Mouse (Mus musculus) stomach, embryonic 15.5 days (tissue): Measurements from ENCODE around the gene Ecel1. TPM values are rescaled to one million over a fixed set of nuclear protein-coding genes. Genes with fewer than 3 reads are reported as not detected.
A peak's percentile ranks its signal among the peaks of the same experiment; 100 is the strongest.

Experiments
- ATAC-seq: fragments of 200-750 bp; cut with Nextera tagmentation; 2 replicates; pipeline ENCODE4 v1.8.0; 2017; ENCODE audit warnings: low read depth, moderate number of reproducible peaks, moderate TSS enrichment; ENCODE audit not compliant: insufficient read depth, low FRiP score
- H3K27ac ChIP-seq: fragments of 300-500 bp; sonication (generic); 2 replicates; pipeline ENCODE4 v1.5.1; 2015; ENCODE audit warnings: mild to moderate bottlenecking, inconsistent platforms
- H3K27me3 ChIP-seq: fragments of 300-500 bp; sonication (generic); replicated peaks from 2 replicates; pipeline ENCODE4 v1.6.1; 2015; ENCODE audit warnings: inconsistent platforms
- H3K36me3 ChIP-seq: fragments of 300-500 bp; sonication (generic); 2 replicates; pipeline ENCODE4 v1.6.1; 2015; ENCODE audit warnings: inconsistent platforms
- H3K4me1 ChIP-seq: fragments of 300-500 bp; sonication (generic); 2 replicates; pipeline ENCODE4 v1.6.1; 2015; ENCODE audit warnings: inconsistent platforms
- H3K4me2 ChIP-seq: fragments of 300-500 bp; sonication (generic); 2 replicates; pipeline ENCODE4 v1.6.1; 2015; ENCODE audit warnings: mild to moderate bottlenecking, inconsistent platforms
- H3K4me3 ChIP-seq: fragments of 300-500 bp; sonication (generic); replicated peaks from 2 replicates; pipeline ENCODE4 v1.5.1; 2015; ENCODE audit warnings: inconsistent platforms
- H3K9ac ChIP-seq: fragments of 300-500 bp; sonication (generic); 2 replicates; pipeline ENCODE4 v1.6.1; 2015; ENCODE audit warnings: inconsistent platforms
- H3K9me3 ChIP-seq: fragments of 300-500 bp; sonication (generic); 2 replicates; pipeline ENCODE4 v1.6.1; 2016; ENCODE audit warnings: inconsistent platforms
- WGBS: fragments of 180-500 bp; shearing (Covaris S2); methylation state at CpG from one replicate; pipeline ENCODE4 v1.1.7; 2015; 5-methylcytosine and 5-hydroxymethylcytosine counted together
- polyA plus RNA-seq: library from polyadenylated mRNA; unstranded; fragments of >200 nt; fragmentation: Nextera tagmentation; extraction: Ambion mirVana; gene quantifications from 2 replicates; pipeline ENCODE4 v1.2.1, GENCODE M21; 2015

The Ecel1 gene
- polyA plus RNA-seq = 6.3 and 8.7 TPM in 2 replicates

GRCm38 (mm10) chr1:87156199-87156587, at the start of gene Ecel1:
TSS of gene Ecel1 (minus strand) at chr1:87156521.
- ATAC-seq = no peak
- H3K9me3 ChIP-seq = no peaks in the 10 kb centered on the region
- H3K4me1 ChIP-seq = peaks cover 27% of the 10 kb centered on the region
- H3K27ac ChIP-seq = no peak within 1 kb of the TSS
- H3K4me3 ChIP-seq = peak within 1 kb of the TSS; percentile 35
- 6% methylated on average over 11 of the region's 12 CpGs for WGBS
- H3K9ac ChIP-seq = no peak within 1 kb of the TSS
- peaks cover 85% of the 10 kb centered on the region for H3K27me3 ChIP-seq
- no peaks in the 10 kb centered on the region for H3K36me3 ChIP-seq
- H3K4me2 ChIP-seq = peak within 1 kb of the TSS; percentile 74

GRCm38 (mm10) chr1:87205502-87205901, 49.2 kb upstream of the Ecel1 start:
- Histone ChIP-seq H3K27me3 (peaks cover 17% of the 10 kb centered on the region; the same call in 1 of the 2 replicates), H3K9me3 (no peaks in the 10 kb centered on the region), H3K4me1 (no peaks in the 10 kb centered on the region), H3K9ac (no peak overlapping the region), H3K27ac (no peak overlapping the region), H3K4me2 (no peak overlapping the region), H3K36me3 (no peaks in the 10 kb centered on the region), H3K4me3 (no peak overlapping the region)
- WGBS = 33% methylated on average over 3 of the region's 3 CpGs
- no peak for ATAC-seq

DNA sequence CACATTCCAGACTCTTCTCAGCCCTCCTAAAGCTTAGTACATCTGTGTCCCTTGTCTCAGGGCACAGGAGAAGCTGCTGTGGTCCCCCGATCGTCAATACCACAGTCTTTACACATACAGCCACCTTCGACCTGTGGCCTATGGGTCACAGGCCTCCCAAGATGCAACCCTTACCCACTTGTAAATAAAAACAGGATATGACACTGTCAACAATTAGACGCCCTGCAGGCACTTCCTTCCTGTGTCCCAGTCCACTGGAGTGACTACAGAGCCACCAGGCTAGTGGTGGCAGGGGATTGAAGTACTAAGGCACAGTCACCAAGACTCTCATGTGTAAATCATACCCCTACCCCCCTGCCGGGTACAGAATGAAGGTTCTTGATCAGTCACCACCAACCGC, 48.7 kb upstream of the Ecel1 start:
- no peak overlapping the region for H3K27ac ChIP-seq
- H3K4me1 ChIP-seq = no peaks in the 10 kb centered on the region
- no peak overlapping the region for H3K4me2 ChIP-seq
- 52% methylated on average over 6 of the region's 6 CpGs for WGBS
- H3K4me3 ChIP-seq = no peak overlapping the region
- no peak overlapping the region for H3K9ac ChIP-seq
- H3K9me3 ChIP-seq = no peaks in the 10 kb centered on the region
- no peaks in the 10 kb centered on the region for H3K36me3 ChIP-seq
- peaks cover 17% of the 10 kb centered on the region; the same call in 1 of the 2 replicates for H3K27me3 ChIP-seq
- ATAC-seq = no peak

DNA sequence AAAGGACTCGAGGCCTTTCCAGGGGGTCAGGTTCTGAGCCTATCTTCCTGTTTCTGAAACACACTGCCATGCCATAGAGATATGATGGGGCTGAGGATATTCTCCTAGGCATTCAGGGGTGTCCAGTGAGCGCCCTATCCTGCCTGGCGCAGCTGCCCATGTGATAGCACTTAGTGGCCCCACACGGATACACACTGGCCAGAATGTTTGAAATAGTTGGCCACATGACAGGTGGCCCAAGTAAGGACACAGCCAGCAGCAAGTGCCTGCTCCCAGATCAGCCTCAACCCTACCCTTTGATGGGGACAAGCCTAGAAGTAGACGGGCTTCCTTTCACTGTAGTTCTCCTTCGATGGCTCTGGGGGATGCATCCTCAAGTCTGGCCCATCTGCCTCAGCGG, 48.1 kb upstream of the Ecel1 start, which contains the start of gene Chrng:
Chrng (plus strand) TSS at position 193 of the 400 bp plus-strand sequence.
- no peak within 1 kb of the TSS for H3K27ac ChIP-seq
- H3K4me2 ChIP-seq = no peak within 1 kb of the TSS
- WGBS = 86% methylated on average over 7 of the region's 7 CpGs
- H3K4me1 ChIP-seq = no peaks in the 10 kb centered on the region
- H3K36me3 ChIP-seq = no peaks in the 10 kb centered on the region
- H3K27me3 ChIP-seq = peaks cover 17% of the 10 kb centered on the region; the same call in 1 of the 2 replicates
- H3K9me3 ChIP-seq = no peaks in the 10 kb centered on the region
- no peak within 1 kb of the TSS for H3K4me3 ChIP-seq
- H3K9ac ChIP-seq = no peak within 1 kb of the TSS
- ATAC-seq = no peak

DNA sequence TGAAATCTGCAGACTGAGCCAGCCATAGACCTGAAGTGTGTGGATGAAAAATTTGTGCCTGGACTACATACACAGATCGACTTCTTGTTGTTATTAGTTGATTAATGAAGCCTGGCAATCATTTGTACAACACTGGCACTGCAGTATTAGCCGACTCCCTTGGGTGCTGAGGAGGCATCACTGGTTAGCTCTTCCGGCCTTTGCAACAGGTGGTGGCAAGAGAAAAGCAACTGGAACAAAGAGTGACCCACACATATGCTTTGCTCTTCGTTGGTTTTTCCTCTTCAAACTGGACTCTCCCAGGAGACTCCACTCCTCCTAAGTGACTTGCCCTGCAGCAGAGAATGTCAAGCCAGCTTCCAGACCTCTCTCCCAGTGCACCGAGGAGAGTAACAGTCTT, 47.5 kb upstream of the Ecel1 start:
- 77% methylated on average over 5 of the region's 5 CpGs for WGBS
- no peaks in the 10 kb centered on the region for H3K4me1 ChIP-seq
- no peaks in the 10 kb centered on the region for H3K36me3 ChIP-seq
- H3K27ac ChIP-seq = no peak overlapping the region
- no peaks in the 10 kb centered on the region for H3K9me3 ChIP-seq
- no peak overlapping the region for H3K4me3 ChIP-seq
- no peak overlapping the region for H3K9ac ChIP-seq
- ATAC-seq = no peak
- no peak overlapping the region for H3K4me2 ChIP-seq
- peaks cover 17% of the 10 kb centered on the region; the same call in 1 of the 2 replicates for H3K27me3 ChIP-seq

DNA sequence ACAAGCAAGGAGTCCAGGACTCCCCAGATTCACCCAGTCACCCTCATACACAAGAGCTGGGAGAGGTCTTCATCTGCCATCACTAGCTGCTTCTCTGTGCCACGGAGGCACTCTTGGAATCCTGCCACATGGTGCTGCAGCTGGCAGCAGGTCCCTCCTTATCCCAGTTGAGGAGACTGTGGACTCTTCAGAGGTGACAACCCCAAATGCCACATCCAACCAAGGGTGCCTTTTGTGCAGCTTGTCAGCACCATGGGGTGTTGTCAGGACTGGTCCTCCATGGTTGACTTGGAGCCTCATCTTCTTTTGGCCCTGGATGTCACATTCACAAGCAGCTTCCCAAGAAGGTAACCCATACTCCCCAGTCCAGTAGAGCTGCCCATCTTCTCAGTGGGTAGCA, 45.5 kb upstream of the Ecel1 start:
- Histone ChIP-seq H3K27me3 (0 out of 2 replicates have a peak, but pooled peaks cover 7% of the 10 kb centered on the region), H3K4me3 (no peak overlapping the region), H3K9me3 (no peaks in the 10 kb centered on the region), H3K4me2 (no peak overlapping the region), H3K36me3 (no peaks in the 10 kb centered on the region), H3K4me1 (no peaks in the 10 kb centered on the region), H3K27ac (no peak overlapping the region), H3K9ac (no peak overlapping the region)
- ATAC-seq = no peak
- 61% methylated on average over 1 of the region's 1 CpGs for WGBS

- WGBS = 56% methylated on average over 2 of the region's 2 CpGs
- no peaks in the 10 kb centered on the region for H3K9me3 ChIP-seq
- H3K4me2 ChIP-seq = no peak overlapping the region
- H3K4me1 ChIP-seq = no peaks in the 10 kb centered on the region
- 0 out of 2 replicates have a peak, but pooled peaks cover 1% of the 10 kb centered on the region for H3K27me3 ChIP-seq
- no peak overlapping the region for H3K9ac ChIP-seq
- H3K27ac ChIP-seq = no peak overlapping the region
- H3K4me3 ChIP-seq = no peak overlapping the region
- H3K36me3 ChIP-seq = no peaks in the 10 kb centered on the region
- ATAC-seq = no peak
Observed at GRCm38 (mm10) chr1:87200811-87201210, 44.5 kb upstream of the Ecel1 start.

DNA sequence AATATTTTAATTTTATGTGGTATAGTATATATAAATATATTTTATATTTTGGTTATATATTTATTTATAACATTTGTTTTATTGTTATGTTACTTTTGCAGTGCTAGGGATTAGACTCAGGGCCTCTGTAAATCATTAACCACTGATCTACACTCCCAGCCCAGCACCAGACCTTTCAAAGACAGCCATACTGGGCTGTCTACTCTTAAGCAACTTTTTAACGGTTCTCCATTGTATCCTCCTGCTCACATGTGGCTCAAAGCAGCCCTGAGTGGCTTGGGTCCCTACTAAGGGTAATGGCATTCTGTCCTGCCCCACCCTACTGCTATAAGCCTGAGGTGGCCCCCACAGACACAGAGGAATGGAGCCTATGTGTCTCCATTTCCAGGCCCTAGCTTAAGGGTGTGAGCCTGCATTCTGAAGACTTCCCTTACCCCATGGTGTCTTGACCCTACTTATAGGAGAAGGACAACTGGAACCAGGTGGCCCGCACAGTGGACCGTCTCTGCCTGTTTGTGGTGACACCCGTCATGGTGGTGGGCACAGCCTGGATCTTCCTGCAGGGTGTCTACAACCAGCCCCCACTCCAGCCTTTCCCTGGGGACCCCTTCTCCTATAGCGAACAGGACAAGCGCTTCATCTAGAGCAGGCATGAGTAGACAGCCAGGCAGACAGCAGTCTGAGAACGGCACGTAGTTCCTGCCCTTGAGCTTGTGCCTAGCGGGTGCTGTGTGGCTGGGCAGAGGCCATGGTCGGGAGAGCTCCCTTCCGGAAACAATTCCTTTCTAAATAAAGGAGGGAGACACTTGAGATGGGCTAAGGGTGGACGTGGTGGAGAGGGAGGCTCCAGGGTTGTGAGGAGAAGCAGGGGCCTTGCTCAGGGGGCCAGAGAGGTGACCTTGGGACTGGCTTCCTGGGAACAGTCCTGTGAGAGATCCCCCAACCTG, 42.1 kb upstream of the Ecel1 start:
- no peak overlapping the region for H3K4me2 ChIP-seq
- H3K27me3 ChIP-seq = no peaks in the 10 kb centered on the region
- H3K27ac ChIP-seq = no peak overlapping the region
- no peaks in the 10 kb centered on the region for H3K9me3 ChIP-seq
- H3K4me1 ChIP-seq = no peaks in the 10 kb centered on the region
- no peak overlapping the region for H3K4me3 ChIP-seq
- no peaks in the 10 kb centered on the region for H3K36me3 ChIP-seq
- 68% methylated on average over 12 of the region's 12 CpGs for WGBS
- no peak overlapping the region for H3K9ac ChIP-seq
- no peak for ATAC-seq

DNA sequence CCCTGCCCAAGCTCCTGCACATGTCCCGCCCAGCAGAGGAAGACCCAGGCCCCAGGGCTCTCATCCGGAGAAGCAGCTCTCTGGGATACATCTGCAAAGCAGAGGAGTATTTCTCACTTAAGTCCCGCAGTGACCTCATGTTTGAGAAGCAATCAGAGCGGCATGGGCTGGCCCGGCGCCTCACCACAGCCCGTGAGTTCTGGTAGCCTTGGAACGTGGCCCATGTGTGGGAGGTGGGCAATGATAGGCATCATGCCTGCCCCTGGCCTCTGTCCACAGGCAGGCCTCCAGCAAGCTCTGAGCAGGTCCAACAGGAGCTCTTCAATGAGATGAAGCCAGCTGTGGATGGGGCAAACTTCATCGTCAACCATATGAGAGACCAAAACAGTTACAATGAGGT, 41.0 kb upstream of the Ecel1 start:
- H3K27ac ChIP-seq = no peak overlapping the region
- H3K9ac ChIP-seq = no peak overlapping the region
- no peak for ATAC-seq
- H3K4me2 ChIP-seq = no peak overlapping the region
- H3K9me3 ChIP-seq = no peaks in the 10 kb centered on the region
- no peaks in the 10 kb centered on the region for H3K27me3 ChIP-seq
- no peaks in the 10 kb centered on the region for H3K4me1 ChIP-seq
- no peak overlapping the region for H3K4me3 ChIP-seq
- no peaks in the 10 kb centered on the region for H3K36me3 ChIP-seq
- 85% methylated on average over 9 of the region's 9 CpGs for WGBS

DNA sequence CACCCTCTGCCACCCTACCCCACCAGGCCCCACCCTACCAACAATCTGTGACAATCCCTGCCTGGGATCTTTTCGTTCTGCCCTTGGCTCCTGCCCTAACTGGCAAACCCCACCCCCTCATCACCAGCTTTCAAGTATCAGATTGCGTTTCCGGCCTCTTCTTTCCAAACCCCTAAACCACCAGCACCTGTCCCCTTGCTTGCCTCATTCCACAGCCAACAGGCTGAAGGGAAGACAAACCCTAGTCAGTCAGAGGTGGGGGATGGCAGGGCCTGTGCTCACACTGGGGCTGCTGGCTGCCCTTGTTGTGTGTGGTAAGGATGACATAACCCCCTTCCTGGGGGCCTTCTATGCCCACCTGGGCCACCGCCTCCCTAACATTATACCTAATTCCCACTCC, 34.1 kb upstream of the Ecel1 start, which contains the start of gene Chrnd:
Chrnd (plus strand) TSS at position 179 of the 400 bp plus-strand sequence.
- Histone ChIP-seq H3K36me3 (no peaks in the 10 kb centered on the region), H3K27me3 (peaks cover 19% of the 10 kb centered on the region), H3K4me2 (no peak within 1 kb of the TSS), H3K4me3 (no peak within 1 kb of the TSS), H3K4me1 (peaks cover 8% of the 10 kb centered on the region), H3K27ac (no peak within 1 kb of the TSS), H3K9ac (no peak within 1 kb of the TSS), H3K9me3 (no peaks in the 10 kb centered on the region)
- no peak for ATAC-seq
- WGBS = 26% methylated on average over 4 of the region's 4 CpGs

GRCm38 (mm10) chr1:87187037-87187355, 30.7 kb upstream of the Ecel1 start:
- ATAC-seq = peak; percentile 1; the same call in 1 of the 2 replicates
- peaks cover 16% of the 10 kb centered on the region for H3K4me1 ChIP-seq
- peak overlapping the region; percentile 97 for H3K4me2 ChIP-seq
- no peaks in the 10 kb centered on the region for H3K9me3 ChIP-seq
- WGBS = 0% methylated on average over 15 of the region's 15 CpGs
- H3K4me3 ChIP-seq = peak overlapping the region; percentile 54
- H3K27me3 ChIP-seq = peaks cover 48% of the 10 kb centered on the region
- H3K9ac ChIP-seq = peak overlapping the region; percentile 44
- H3K36me3 ChIP-seq = no peaks in the 10 kb centered on the region
- H3K27ac ChIP-seq = no peak overlapping the region

- Histone ChIP-seq H3K4me1 (peaks cover 16% of the 10 kb centered on the region), H3K4me2 (peak overlapping the region; percentile 97), H3K36me3 (no peaks in the 10 kb centered on the region), H3K4me3 (peak overlapping the region; percentile 54), H3K27me3 (peaks cover 48% of the 10 kb centered on the region), H3K27ac (no peak overlapping the region), H3K9me3 (no peaks in the 10 kb centered on the region), H3K9ac (peak overlapping the region; percentile 44)
- ATAC-seq = peak; percentile 48; the same call in 1 of the 2 replicates
- 3% methylated on average over 54 of the region's 54 CpGs for WGBS
Observed at GRCm38 (mm10) chr1:87186261-87187036, 30.1 kb upstream of the Ecel1 start.
